Mouse (Mus musculus): ENCODE data around the gene Wdr70.
"Not testable (repeated sequence)": the region's sequence is repeated elsewhere in the genome, so short reads cannot be mapped to it uniquely, and the experiment has no call there.

Wdr70 gene

DNA sequence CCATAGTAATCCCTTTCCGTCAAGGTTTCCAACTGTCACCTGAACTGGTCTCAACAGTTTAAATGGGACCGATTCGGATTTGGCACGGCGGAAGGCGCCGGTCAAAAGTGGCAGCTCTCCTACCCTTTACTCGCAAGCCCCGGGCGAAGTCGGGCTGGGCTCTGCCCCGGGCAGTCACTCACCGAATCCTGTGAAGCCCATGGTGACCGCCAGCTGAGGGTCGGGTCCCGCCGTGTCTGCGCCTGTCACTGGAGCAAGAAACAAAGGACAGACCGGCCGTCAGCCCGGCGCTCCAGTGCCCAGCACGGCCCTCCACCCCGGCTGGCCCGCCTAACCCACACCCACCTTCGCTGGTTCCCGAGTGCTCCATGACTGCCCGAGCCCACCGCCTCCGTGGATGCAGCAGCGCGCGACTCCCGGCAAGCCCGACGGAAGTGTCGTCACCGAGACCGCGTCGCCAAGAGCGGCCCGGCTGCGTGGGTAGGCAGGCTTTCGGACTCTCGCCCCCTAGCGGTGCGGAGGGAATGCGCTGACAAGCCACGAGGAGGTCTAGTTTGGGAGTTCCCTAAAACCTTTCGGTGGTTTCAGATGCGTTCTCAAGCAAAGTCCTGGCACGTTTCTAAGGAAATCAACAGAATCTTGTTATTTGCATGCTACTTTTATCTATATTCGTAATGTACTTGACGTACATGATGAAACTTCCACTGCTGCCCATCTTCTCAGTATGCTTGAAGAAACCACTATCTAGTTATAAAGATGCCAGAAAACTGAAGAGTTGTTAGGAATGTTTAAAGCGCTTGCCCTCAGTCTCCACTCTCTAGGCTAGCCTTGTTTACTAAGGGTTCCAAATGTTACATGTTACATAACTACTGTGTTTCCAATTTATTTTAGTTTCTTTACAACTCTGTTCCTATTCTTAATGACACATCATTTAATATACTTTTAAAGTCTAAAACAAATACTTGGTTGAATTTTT, at the start of gene Wdr70:
Wdr70 (minus strand) TSS at position 436 of the 976 bp plus-strand sequence.
- peak; percentile 95 for DNase-seq (ENCODE audit: low spot score)

DNA sequence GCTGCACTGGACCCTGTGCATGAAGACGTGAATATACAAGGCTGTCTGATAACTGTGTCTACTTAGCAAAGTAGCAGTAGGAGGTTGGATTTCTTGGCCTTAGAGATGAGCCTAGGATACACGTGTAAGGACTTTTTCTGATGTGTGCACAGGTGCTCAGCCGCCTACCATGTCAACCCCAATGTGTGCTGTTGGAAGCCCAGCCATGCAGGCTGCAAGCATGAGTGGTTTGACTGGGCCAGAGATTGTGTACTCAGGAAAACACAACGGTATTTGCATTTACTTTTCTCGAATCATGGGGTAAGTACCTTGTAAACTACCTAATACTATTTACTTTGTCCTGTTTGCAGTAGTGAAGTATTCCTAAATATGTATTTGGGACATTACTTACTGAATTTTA, 36.6 kb upstream of the Wdr70 start:
- no peak for DNase-seq (ENCODE audit: low spot score)

DNA sequence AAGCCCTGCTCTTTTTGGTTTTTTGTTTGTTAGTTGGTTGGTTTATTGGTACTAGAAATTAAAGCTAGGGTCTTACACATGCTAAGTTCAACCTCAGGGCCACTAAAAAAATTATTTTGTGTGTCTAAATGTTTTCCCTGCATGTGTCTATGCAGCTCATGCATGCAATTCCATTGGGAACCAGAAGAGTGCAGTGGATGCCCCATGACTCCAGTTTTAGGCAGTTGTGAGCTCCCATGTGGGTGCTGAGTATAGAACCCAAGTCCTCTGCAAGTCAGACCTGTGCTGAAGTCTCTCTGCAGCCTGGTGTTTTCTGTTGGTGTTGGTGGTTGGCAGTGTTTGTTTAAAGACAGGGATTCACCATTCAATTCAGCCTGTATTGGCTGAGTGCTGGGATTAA, 32.8 kb upstream of the Wdr70 start:
- no peak for DNase-seq (ENCODE audit: low spot score)

DNA sequence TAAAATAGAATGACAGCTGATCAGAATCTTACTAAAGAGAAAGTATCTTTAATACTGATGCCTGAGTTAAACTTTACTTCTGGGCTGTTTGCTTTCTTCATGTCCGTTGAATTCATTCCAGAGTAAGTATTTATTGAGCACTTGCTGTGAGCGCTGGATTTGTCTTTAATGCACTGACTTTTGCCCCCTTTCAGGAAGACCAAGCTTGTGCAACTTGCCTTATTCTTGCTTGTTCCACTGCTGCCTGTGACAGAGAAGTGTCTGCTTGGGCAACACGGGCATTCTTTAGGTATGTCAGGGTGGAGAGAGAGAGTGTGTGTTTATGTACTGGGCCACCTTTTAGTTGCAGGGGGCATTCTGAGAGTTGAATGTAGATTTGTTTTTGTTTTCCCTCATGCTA, 32.3 kb upstream of the Wdr70 start:
- no peak for DNase-seq (ENCODE audit: low spot score)

DNA sequence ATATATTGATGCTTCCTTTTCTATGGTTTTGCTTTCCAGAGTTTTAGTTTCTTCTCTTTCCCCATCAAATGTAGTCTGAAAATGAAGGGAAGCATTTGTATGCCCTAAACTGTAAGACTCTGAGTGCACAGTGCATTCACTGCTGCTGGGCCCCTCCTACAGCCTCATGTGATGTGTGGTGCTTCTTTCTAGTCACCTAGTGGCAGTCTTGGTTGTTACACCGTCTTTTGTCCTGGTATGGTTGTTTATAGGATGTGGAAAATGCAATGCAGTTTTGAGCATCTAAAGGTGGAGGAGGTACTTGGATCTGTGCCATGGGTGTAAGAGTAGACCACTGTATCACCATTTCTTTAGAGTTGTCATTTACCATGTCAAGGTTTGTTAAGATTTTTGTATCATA, 30.3 kb upstream of the Wdr70 start:
- DNase-seq (ENCODE audit: low spot score): no peak

DNA sequence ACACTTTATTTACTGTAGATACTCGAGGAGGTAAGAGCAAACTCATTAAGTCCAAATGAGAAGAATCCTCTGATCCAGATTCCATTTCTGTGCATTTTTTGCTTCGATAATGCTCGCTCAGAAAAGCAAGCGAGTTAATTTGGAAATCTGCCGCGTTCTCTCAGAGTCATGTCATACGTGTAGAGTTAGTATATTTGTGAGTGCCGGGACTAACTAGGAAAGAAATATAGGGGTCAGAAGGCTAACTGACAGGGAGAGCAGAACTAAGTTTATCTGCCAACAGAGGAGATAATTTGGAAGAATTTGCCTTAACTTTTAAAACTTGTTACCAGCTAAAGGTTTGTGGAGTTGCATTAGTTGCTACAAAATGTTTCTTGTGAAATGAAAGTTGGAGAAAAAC, 10.8 kb upstream of the Wdr70 start:
- no peak for DNase-seq (ENCODE audit: low spot score)

DNA sequence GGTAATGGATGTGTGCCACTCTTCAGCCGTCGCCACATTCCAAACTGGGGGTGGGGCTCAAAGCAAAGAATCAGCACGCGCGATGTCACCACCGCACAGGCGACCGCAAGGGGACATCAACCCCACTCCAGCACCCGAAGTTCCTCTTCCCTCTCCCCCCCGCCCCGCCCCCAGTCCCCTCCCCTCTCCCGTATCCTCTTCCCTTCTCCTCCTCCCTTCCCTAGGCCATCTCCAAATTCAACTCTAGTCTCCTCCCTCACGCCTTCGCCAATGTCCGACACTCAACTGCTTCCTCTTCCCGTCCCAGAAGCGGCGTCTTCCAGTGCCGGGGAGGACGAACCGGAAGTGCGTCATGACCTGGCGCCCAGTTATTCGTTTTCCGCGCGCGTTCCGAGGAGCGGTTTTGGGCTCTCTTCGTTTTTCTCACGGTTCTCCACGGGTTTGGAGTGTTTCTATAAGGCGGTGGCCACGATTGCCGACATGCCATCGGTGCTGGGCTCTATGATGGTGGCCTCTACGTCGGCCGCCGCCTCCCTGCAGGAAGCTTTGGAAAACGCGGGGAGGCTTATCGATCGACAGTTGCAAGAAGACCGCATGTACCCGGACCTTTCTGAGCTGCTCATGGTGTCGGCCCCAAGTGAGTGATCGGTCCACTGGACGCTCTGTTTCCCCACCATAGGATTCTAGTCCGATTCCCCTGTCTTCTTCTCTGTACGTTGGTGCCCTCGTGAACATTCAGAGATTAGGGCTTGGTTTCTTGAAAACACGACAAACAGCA, 10.1 kb upstream of the Wdr70 start, which contains the start of gene Nup155:
Nup155 (plus strand) TSS at position 308 of the 778 bp plus-strand sequence.
- peak; percentile 99 for DNase-seq (ENCODE audit: low spot score)

DNA sequence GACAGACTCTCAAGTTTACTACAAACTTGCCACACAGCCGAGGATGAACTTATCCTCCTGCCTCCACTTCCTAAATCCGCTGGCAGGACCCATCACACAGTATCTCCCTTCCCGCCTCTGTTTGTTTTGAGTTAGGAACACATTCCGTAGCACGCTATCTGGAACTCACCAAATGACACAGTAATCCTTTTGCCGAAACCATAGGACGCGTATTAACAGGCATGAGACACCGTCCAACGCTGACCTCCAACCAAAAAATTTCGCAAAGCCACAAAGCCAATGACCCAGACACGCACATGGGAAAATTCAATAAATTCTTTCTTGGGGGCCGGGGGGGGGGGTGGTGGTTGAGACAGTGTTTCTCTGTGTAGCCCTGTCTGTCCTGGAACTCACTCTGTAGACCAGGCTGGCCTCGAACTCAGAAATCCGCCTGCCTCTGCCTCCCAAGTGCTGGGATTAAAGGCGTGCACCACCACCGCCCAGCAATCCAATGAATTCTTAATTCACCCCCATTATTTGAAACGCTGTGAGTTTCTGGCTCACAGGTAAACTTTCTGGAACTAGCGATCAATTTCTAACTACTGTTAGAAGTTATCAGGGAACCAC, 9.5 kb upstream of the Wdr70 start:
- no peak for DNase-seq (ENCODE audit: low spot score)

DNA sequence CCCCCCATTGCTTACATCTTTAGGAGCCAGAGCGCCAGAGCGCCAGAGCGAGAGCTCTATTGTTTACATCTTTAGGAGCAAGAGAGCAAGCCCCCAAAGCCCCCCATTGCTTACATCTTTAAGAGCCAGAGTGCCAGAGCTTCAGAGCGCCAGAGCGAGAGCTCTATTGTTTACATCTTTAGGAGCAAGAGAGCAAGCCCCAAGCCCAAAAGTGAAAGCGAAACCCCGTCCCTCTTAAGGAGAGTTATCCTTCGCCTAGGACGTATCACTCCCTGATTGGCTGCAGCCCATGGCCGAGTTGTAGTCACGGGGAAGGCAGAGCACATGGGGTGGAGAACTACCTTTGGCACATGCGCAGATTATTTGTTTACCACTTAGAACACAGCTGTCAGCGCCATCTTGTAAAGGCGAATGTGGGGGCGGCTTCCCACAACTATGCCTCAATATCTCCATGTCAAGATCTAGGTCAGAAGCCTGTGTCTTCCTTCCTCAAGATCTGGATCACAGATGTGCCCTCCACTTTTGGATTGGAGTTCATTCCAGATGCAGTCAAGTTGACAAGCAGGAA, 3.0 kb upstream of the Wdr70 start:
- DNase-seq (ENCODE audit: low spot score): not testable (repeated sequence)

DNA sequence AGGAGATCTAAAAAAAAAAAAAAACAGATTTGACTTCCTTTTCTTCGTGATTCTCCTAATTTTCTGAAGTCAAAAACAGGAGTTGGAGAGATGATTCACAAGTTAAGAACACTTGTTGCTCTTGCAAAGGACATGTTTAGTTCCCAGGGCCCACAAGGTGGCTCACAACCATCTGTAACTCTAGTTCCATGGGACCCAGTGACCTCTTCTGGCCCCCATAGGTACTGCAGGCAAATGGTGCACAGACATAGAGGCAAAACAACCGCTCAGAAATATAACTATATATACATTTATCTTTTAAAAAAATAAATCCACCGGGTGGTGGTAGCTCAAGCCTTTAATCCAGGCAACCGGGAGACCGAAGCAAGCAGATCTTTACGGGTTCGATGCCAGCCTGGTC, 1.2 kb downstream of the Wdr70 start:
- peak; percentile 75 for DNase-seq (ENCODE audit: low spot score)

DNA sequence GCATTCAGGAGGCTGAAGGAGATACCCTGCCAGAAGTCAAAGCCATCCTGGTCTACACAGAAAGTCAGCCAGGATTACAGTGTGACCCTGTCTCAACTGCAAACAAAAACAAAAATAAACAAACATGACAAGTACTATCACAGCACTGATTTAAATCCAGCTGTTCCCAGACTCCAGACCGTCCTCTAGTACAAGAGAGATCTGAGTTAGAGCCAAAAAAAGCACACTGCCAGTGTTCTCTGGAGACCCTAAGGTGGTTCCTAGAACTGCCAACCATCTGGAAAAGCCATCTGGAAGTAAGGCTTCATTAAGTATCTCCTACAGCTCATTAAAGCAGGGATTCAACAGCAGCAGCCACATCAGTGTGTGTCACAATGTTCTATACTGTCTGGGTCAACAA, 6.3 kb downstream of the Wdr70 start:
- DNase-seq (ENCODE audit: low spot score): not testable (repeated sequence)

DNA sequence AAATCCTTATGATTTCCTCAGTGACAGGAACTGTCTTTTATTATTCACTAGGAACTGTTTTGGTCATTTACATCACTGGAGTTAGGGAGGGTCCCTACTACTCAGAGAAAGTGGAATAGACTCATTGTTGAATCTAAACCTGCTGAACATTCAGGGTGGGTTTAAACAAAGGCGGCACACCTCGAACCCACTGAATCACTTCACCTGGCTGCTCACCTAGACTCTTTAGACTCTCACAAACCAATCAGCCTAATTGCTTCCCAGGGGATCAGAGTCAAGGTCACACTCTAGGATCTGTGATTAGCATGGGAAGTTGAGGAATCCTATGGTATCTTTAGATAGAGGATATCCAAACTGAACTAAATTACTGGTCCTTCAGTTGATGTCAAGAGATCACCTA, 8.3 kb downstream of the Wdr70 start:
- DNase-seq (ENCODE audit: low spot score): no peak

DNA sequence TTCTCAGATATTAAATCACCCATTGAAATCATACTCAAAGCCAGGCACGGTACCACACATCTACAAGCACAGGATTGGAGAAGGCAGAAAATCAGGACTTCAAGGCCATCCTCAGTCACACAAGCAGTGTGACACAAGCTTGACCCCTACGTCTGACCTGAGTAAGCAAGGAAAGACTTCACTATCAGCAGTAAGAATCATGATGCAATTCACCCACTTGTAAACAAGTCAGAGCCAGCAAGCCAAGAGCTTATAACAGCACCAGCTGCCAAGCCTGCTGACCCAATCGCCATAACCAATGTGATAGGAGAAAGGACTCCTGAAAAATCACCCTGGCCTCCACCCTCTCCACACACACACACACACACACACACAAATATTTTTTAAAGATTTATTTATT, 10.3 kb downstream of the Wdr70 start:
- peak; percentile 84 for DNase-seq (ENCODE audit: low spot score)

DNA sequence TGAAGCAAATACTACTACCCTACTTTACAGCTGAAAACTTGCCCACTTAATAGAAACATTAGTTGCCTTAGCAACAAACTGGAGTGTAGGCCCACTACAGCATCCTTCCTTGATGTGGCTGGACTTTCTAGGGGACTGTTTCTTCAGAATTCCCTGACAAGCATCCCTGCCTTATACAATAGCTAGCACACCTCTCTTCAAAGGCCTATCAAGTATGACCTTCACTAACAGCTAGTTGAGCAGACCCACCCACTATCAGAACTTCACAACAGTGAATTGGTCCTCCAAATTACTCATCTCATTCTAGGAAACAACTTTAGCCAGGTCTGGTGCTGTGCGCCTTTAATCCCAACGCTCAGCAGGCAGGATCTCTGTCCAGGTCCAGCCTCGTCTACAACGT, 11.7 kb downstream of the Wdr70 start:
- DNase-seq (ENCODE audit: low spot score): no peak

DNA sequence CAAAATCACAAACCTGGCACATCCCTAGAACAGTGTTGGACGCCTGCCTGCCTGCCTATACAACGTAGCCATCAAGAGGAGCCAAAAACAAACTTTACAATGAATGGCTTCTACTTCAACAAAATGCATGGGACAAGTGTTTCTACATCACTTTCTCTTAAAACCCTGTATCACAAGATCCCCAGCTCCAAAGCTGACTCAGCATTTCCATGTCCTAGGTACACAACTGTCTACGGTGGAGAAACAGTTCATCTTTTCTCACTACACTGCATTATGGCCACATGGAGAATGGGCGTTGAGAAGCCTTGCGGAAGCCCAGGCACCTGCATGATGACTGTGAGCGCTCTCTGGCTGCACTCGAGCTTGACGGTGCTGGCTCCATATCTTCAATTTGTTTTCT, 16.9 kb downstream of the Wdr70 start:
- no peak for DNase-seq (ENCODE audit: low spot score)

DNA sequence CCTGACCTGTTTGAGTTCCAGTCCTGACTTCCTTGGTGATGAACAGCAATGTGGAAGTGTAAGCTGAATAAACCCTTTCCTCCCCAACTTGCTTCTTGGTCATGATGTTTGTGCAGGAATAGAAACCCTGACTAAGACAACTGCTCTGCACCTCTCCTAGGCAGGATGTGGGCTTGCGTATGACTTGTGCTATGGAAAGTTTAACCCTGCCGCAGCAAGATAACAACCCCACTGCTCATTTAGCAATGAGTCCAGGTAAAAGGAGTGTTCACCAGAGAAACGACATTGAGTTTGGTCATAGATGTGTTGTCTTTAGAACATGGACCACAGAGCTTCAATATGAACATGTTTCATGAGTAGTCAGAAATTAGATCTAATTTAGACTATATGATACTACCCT, 25.9 kb downstream of the Wdr70 start:
- not testable (repeated sequence) for DNase-seq (ENCODE audit: low spot score)

DNA sequence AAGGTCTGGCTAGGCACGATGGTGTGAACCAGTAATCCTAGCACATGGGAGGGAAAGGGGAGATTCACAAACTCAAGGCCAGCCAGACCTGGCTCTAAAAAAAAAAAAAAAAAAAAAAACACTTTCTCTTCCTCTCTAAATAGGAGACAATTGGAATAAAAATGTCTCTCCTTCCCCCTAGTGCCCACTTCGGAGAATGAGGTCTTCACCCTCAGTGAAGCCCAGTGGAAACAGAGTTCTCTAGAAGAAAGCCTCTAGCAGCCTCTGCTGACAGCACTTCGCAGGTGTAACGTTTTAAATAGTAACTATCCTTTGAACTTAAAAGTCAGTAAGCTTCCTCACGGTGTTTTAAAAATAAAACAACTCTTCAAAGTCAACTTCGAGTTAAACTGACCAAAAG, 33.8 kb downstream of the Wdr70 start:
- peak; percentile 24 for DNase-seq (ENCODE audit: low spot score)

DNA sequence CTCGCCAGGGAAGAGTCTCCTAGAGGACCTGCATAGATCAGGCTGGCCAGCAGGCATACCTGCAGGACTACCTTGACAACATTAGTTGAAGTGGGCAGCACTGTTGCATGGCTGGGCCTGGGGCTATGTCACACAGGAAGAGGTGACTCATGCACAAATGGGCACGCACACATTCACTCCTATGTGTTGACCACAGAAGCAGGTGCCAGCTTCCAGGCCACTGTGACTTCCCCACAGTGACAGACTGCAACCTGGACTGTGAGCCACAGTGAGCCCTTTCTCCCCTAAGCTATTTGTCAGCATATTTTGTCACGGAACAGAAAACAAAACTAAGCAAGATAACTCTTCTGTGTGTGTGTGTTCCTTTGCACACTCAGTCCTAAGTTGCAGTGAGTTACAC, 47.8 kb downstream of the Wdr70 start:
- DNase-seq (ENCODE audit: low spot score): no peak

DNA sequence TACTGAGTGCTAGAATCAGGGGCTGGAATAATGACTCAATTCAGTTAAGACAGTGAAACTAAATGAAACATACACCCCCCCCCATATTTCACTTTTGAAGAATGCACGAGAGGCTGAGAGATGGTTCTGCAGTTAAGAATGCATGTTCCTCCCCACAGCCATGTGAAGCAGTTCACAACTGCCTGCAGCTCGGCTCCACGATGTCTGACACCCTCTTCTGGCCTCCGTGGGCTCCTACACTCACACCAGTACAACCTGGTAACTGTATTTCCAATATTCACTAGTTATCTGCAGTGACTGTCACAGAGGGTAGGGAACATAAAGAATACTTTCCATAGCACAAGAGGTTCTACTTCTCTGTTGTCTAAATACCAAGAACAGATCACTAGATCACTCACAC, 59.2 kb downstream of the Wdr70 start:
- no peak for DNase-seq (ENCODE audit: low spot score)

DNA sequence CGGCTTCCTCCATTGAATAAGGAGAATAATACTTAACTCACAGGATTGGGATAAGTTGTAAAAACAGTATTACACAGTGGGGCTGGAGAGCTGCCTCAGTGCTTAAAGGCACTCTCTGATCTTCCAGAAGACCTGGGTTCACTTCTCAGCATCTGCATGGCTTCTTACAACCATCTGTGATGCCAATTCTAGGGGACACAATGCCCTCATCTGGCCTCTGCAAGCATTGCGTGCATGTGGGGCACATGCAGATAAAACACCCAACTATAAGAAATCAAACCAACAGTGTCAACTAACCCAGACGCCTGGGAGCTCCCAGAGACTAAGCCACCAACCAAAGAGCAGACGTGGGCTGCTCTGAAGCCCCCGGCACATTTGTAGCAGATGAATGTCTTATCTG, 60.6 kb downstream of the Wdr70 start:
- no peak for DNase-seq (ENCODE audit: low spot score)

DNA sequence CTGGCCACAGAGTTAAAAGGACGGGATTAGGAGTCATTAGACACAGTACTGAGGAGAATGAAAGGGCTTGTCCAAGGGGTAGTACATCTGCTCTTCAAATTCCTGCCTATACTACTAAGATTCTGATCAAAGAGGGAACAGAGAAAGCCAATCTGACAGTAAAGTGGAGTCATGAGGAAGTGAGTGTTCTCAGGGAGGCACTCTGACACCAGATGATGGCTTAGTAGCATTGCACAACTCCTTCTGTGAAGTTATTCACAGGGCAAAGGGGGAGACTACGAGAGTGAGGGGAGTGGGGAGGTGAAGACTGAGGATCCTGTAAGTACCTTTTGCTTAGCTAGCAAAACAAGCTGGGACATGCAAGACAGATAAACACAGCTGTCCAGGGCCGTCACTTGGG, 61.2 kb downstream of the Wdr70 start:
- DNase-seq (ENCODE audit: low spot score): no peak

DNA sequence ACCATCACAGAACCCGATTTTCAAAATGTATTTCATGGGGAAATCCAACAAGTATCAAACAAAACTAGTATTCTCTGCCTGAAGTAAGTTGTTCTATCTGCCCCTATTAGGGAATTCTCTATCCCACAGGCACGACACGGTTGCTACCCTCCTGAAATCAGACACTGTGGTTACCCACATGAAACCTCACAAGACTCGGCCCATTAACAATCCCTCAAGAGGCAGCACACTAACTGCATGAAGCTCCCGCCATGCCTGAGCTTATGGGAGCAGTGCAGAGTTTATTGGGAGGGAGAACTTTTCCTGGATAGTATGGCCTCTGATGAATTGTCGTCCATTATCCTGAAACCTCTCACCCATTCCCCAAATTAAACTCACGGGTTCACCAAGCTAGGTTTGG, 67.8 kb downstream of the Wdr70 start:
- DNase-seq (ENCODE audit: low spot score): no peak
